Mouse (Mus musculus) T-helper 2 cell (primary cell): ENCODE measurements at regions not wholly inside any gene's neighbourhood (a gene's known extent, or its start where the extent isn't known, plus 50 kb on each side); places are given as distances from the start of the nearest gene placed in this dataset.
"Not testable (repeated sequence)": the region's sequence is repeated elsewhere in the genome, so short reads cannot be mapped to it uniquely, and the experiment has no call there.

Source experiments
- in situ Hi-C: fragments of 300-600 bp; cut with MboI, MseI; formaldehyde crosslinking; loops from one replicate; pipeline ENCODE4 v1.15.1; 2025; ENCODE audit warnings: high pct_unique_total_duplicates

DNA sequence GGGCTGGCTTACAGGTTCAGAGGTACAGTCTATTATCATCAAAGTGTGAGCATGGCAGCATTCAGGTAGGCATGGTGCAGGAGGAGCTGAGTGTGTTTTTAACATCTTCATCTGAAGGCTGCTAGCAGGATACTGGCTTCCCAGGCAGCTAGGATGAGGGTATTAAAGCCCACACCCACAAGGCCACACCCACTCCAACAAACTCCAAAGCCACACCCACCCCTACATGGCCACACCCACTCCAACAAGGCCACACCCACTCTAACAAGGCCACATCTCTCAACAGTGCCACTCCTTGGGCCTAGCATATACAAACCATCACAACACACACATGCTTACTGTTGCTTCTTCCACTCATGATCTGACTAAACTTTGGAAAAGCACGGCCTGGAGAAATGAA, 172.5 kb downstream of the Msrb3 start:
- in situ Hi-C loops, result no loop called here

GRCm38 (mm10) chr10:120721956-120722532, 176.9 kb downstream of the Msrb3 start:
- in situ Hi-C loops, result no loop called here

DNA sequence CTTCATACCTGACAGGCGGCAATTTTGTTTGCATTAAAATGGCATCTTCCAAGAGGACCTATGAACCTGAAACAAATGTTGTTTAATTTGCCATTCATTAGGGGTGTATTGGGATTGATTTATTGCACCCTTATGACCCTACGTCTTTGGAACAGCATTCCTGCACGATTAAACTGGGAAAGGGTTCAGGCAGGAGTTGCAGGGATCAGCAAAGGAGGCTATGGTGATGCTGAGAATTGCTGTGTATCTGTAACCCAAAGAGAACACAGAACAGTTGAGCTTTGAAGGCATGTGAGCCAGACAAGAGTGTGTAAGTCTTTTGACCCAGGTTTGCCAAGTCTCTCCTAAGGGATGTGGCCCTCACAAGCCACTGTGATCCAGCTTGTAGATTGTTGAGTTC, 177.9 kb downstream of the Msrb3 start:
- in situ Hi-C loops, result no loop called here

DNA sequence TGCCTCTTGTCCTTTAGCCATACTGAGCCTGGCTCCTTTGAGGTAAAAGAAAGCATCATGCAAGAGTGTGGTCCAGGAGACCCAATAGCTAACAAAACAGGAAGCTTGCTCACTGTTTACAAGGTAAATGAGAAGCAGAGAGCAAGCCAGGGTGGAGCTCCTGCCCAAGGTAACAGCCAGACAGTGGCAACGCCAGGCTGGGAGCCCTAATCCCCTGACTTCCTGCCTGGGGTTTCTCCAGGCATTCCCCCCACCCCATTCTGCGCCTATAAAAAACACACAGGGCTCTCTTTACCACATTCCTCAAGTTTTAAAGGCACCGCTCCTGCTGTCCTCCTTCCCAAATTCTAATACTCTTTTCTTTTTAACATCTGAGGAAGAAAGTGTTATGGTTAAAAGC, 178.8 kb downstream of the Msrb3 start:
- in situ Hi-C loops, result no loop called here

- in situ Hi-C loops, result no loop called here
Measured at GRCm38 (mm10) chr10:120717159-120717567, 181.7 kb downstream of the Msrb3 start.

- in situ Hi-C loops, result no loop called here
Measured at GRCm38 (mm10) chr10:120716391-120716790, 182.5 kb downstream of the Msrb3 start.

- in situ Hi-C loops, result no loop called here
Measured at GRCm38 (mm10) chr10:120707771-120708750, 190.8 kb downstream of the Msrb3 start.

- in situ Hi-C loops, result no loop called here
Measured at GRCm38 (mm10) chr10:120706684-120707290, 192.1 kb downstream of the Msrb3 start.

DNA sequence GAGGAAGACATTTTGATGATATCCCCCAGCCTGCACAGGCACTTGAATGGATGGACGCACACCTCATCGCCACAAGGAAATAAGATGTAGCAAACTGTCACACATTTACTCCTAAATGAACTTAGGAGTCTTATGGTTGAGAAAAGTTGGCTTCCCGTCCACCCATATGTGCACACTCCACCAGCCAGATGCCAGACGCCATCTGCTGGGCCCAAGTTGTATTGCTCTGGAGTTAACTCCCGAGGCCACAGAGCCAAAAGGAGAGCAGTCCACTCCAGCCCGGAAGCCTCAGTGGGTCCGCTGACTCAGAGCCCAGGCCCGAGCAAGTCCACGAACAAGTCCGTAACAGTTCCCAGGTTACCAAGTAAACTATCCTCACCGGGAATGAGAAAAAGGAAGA, 197.1 kb downstream of the Msrb3 start:
- in situ Hi-C loops, result no loop called here

DNA sequence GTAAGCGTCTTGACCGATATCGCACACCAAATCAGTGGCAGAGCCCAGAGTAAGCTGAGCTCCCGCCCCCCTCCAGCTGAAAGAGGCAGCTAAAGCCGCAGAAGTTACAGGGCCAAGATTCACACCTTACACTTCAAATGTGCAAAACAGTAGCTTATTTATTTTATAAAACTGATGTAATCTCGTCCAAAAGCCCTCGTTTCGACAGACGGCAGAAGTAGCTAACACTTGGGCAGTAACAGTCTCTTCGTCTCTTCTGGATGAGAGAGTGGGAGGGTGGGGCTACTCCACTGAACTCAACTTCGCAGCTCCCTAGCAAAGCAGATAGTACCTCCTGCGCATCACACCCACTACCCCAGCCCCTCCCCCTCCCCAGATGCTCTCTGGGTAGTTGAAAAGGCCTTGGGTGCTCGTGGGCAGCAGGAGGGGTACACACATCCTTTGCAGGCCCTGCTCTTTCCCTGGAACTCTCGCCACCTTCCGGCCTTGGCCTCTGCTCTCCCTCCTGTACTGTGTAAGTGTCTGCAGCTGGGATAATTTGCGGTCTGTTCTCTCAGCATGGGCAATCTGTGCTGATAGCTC, 201.5 kb downstream of the Msrb3 start:
- in situ Hi-C loops, result loop anchor here (10.0 kb wide), 1 partner anchor 123 kb away; no protein-coding TSS in a partner anchor

GRCm38 (mm10) chr10:120696481-120696880, 202.4 kb downstream of the Msrb3 start:
- in situ Hi-C loops, result loop anchor here (10.0 kb wide), 1 partner anchor 122 kb away; no protein-coding TSS in a partner anchor

GRCm38 (mm10) chr10:120694472-120694871, 204.4 kb downstream of the Msrb3 start:
- in situ Hi-C loops, result loop anchor here (10.0 kb wide), 1 partner anchor 120 kb away; no protein-coding TSS in a partner anchor

DNA sequence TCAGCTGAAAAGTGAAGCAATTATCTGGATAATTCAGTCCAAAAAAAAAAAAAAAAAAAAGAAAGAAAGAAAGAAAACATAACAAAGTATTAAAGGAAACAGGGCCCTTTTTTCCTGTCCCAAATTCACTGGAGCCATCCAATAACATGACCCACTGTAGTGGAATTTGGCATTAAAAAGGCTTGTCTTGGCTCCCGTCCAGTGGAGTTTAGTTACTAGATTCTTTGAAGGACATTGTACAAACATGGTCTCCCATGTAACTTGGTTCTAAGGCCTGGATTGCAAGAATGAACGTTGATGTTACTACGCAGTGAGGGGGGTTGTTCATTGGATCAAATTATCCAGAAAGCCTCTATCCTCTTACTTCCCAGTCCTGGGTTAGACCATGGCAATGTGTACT, 207.4 kb downstream of the Msrb3 start:
- in situ Hi-C loops, result loop anchor here (10.0 kb wide), 1 partner anchor 117 kb away; no protein-coding TSS in a partner anchor

DNA sequence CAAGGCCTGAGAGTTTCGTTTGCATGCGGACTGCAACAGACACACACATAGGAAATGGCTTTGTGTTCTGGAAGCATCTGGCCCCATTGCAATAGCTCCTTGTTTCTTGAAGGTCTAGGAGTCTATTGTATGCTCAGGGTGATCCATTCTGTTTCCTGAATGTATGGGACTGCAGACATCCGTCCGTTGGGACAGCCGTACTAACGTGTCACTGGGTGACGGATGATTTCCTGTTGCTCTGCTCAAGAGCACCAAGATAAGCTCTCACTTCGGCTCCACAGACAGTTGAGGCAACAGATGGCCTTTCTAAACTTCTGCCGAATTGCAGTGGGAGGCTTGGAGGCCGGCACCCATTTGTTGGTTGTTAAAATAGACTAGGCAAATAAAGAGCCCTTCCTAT, 209.9 kb upstream of the Hmga2 start:
- in situ Hi-C loops, result loop anchor here (10.0 kb wide), 1 partner anchor 1241 kb away; no protein-coding TSS in a partner anchor

- in situ Hi-C loops, result loop anchor here (10.0 kb wide), 1 partner anchor 1237 kb away; no protein-coding TSS in a partner anchor
Measured at GRCm38 (mm10) chr10:120682021-120682420, 205.8 kb upstream of the Hmga2 start.

GRCm38 (mm10) chr10:120679982-120680381, 203.7 kb upstream of the Hmga2 start:
- in situ Hi-C loops, result loop anchor here (10.0 kb wide), 1 partner anchor 1235 kb away; no protein-coding TSS in a partner anchor

DNA sequence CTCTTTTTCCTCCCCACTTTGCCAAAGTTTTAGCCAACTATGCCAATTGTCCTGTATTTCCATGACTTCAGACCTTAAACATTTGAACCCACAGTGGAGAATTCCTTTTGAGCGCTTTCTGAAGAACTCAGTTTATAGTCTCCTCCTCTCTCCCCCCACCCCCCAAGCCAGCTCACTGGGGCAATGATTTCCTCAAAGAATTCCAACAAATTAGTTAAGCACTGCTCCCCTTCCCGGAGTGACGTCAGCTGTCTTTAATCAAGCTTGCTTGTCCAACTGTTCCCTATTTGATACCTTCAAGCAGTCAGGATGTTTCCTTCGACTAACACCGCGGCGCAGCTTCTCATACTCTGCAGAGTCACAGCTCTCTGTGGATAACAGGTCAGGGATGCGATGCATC, 202.0 kb upstream of the Hmga2 start:
- in situ Hi-C loops, result no loop called here

DNA sequence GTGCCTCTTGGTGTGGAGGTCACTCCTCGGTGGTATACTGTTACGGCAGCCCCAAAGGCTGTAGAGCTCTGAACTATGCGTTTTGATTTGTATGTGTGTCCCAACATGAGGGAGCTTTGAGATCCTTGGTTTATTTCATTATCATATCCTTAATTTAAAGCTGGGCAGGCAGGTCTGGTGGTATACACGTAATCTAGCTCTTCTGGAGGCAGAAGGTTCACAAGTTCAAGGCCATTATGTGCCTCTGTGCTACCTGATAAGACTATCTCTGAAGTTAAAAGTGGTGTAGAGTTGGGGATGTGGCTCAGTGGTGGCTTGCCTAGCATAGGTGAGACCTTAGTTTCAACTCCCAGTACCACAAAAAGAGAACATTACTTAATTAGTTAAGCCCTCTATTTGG, 199.1 kb upstream of the Hmga2 start:
- in situ Hi-C loops, result no loop called here

DNA sequence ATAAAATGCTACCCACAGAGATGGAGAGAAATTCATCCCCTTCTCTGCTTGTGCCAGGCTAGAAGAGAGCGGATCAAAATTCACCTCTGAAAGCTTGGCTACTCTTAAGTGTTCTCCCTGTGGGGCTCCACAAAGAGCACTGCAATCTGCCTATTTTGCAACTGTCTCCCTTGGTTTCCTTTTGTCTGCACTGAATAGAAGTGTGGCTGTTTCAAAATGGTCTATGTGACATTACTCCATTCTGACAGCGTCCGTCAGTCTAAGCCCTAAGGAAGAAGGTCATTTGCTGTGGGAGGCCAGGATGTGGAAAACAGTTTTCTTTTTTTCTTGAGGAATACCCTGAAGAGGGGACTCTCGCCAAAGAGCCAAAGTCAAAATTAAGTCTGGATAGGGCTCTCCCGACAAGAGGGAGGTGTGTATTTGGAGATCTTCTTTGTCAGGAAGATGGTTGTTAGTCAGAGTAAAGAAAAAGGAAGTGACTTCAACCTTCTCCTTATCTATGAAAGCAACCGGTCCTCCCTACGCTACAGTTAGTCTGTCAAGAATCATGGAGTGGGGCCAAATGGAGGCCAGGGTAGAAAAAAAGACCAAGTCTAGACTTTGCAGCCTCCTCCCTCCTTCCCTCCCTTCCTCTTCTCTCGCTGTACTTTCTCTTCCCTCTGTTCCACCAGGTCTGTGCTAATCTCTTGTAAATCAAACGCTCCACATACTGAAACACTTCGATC, 198.2 kb upstream of the Hmga2 start:
- in situ Hi-C loops, result no loop called here

DNA sequence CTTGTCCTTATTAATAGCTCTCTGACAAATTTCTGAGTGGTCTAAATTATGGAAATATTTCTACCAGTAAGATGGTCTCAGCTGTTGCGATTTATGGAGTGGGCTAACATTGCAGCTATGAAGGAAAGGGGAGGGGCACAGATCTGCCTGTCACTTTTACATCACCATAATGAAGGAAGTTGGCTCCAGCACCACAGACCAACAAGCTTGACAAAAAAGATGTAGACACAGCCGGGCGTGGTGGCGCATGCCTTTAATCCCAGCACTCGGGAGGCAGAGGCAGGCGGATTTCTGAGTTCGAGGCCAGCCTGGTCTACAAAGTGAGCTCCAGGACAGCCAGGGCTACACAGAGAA, 191.4 kb upstream of the Hmga2 start:
- in situ Hi-C loops, result not testable (repeated sequence)
